In the genomic region with DNA sequence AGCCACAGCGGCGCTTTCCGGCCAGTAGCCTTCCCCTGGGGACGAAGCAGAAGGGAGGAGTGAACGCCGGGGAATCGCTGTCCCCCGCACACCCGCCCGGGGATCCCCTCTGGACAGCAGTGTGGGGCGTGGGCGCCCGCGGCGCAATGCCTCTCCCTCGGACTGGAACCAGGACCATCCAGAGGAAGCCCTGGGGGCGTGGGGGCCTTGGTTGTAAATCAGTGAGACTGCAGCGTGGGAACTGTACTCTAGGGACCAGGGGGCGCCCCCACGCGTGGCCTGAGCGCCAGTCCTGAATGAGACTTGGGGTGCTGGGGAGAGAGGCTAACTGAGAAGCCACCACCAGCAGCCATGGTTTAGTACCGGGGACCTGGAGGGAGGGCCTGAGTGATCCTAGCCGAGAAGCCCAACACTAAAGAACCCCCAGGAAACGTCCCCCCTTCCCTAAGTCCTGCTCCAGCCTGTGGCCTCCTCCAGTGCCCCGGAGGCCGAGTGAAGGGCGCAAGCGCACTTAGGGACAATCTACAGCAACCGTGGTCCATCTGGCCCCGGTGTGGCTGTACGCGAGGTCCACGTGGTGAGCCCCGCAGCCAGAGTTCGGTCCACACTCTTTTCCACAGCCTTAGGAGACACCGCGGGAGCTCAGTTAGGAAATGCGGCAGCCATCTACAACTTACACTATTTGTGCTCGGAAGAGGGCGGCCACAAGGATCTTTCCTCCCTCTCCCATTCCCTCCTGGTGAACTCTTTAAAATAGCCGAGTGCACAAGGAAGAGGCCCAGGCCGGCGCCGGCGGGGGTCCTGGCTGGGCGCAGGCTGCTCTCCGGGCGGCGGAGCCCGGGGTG, we compare ENCODE assay signal across 7 mouse cellular contexts. TPM values are rescaled to one million over a fixed set of nuclear protein-coding genes. Genes with fewer than 3 reads are reported as not detected.
A peak's percentile ranks its signal among the peaks of the same experiment; 100 is the strongest.
DNase-seq lines count a peak whose midpoint lies in the region; ATAC-seq and TF ChIP-seq lines count a peak whose summit lies in the region.

No protein-coding gene starts in this region.

- under 1% methylated on average over 51 of the region's 51 CpGs for WGBS in cerebellum, adult 2 months
- under 1% methylated on average over 51 of the region's 51 CpGs for WGBS in hindbrain, embryonic 14.5 days
- under 1% methylated on average over 50 of the region's 51 CpGs for WGBS in limb, embryonic 14.5 days
- WGBS in midbrain, embryonic 14.5 days: under 1% methylated on average over 51 of the region's 51 CpGs

- TF ChIP-seq POLR2A in cerebellum, adult 2 months (IDR thresholded peaks at IDR 0.05; ENCODE audit: borderline replicate concordance, insufficient read depth, low read length): no peak
- no peak for TF ChIP-seq POLR2A in limb, embryonic 14.5 days (IDR thresholded peaks at IDR 0.05; ENCODE audit: borderline replicate concordance, extremely low read depth, insufficient read depth, insufficient read length)

- H3K36me3 ChIP-seq in hindbrain, embryonic 14.5 days (replicated peaks; ENCODE audit: control insufficient read depth, insufficient read depth): no peaks in the 10 kb centered on the region
- H3K36me3 ChIP-seq in limb, embryonic 14.5 days (ENCODE audit: control insufficient read depth, insufficient read depth, low read length): peaks cover 29% of the 10 kb centered on the region
- H3K36me3 ChIP-seq in midbrain, embryonic 14.5 days (ENCODE audit: control insufficient read depth, insufficient read depth, low read length): no peaks in the 10 kb centered on the region

- H3K27me3 ChIP-seq in cerebellum, adult 2 months (ENCODE audit: control insufficient read depth, insufficient read depth, low read length): no peaks in the 10 kb centered on the region
- peaks cover 7% of the 10 kb centered on the region; the same call in 1 of the 2 replicates for H3K27me3 ChIP-seq in hindbrain, embryonic 14.5 days (ENCODE audit: control insufficient read depth, insufficient read depth, low read length)
- no peaks in the 10 kb centered on the region for H3K27me3 ChIP-seq in limb, embryonic 14.5 days (ENCODE audit: control insufficient read depth, insufficient read depth, low read length)
- H3K27me3 ChIP-seq in midbrain, embryonic 14.5 days (ENCODE audit: control insufficient read depth, insufficient read depth, low read length): peaks cover 9% of the 10 kb centered on the region

- peaks cover 13% of the 10 kb centered on the region for H3K4me1 ChIP-seq in cerebellum, adult 2 months (ENCODE audit: control insufficient read depth, insufficient read depth, low read length)
- H3K4me1 ChIP-seq in hindbrain, embryonic 14.5 days (replicated peaks; ENCODE audit: control insufficient read depth, insufficient read depth, low read length): peaks cover 47% of the 10 kb centered on the region
- H3K4me1 ChIP-seq in limb, embryonic 14.5 days (ENCODE audit: control insufficient read depth, insufficient read depth, low read length): peaks cover 31% of the 10 kb centered on the region
- H3K4me1 ChIP-seq in midbrain, embryonic 14.5 days (ENCODE audit: control insufficient read depth, insufficient read depth, low read length): peaks cover 21% of the 10 kb centered on the region

- H3K4me2 ChIP-seq in hindbrain, embryonic 14.5 days (replicated peaks): peak overlapping the region; percentile 85
- H3K4me2 ChIP-seq in limb, embryonic 14.5 days (replicated peaks; ENCODE audit: low read depth, low read length, severe bottlenecking): peak overlapping the region; percentile 95
- peak overlapping the region; percentile 100 for H3K4me2 ChIP-seq in midbrain, embryonic 14.5 days (ENCODE audit: low read length)

- ATAC-seq in hindbrain, embryonic 14.5 days (ENCODE audit: low FRiP score): no peak
- ATAC-seq in limb, embryonic 14.5 days (ENCODE audit: low FRiP score, low read depth): no peak
- no peak for ATAC-seq in midbrain, embryonic 14.5 days (ENCODE audit: low FRiP score, low TSS enrichment)

- no peak for TF ChIP-seq CTCF in cerebellum, adult 2 months (IDR thresholded peaks at IDR 0.05; ENCODE audit: borderline replicate concordance, insufficient read depth, low read depth, low read length)

- no peaks in the 10 kb centered on the region for H3K9me3 ChIP-seq in hindbrain, embryonic 14.5 days (ENCODE audit: control insufficient read depth, low read length)
- no peaks in the 10 kb centered on the region for H3K9me3 ChIP-seq in limb, embryonic 14.5 days (ENCODE audit: control insufficient read depth, low read length)
- no peaks in the 10 kb centered on the region for H3K9me3 ChIP-seq in midbrain, embryonic 14.5 days (ENCODE audit: control insufficient read depth, low read length)

- peak overlapping the region; percentile 98 for H3K27ac ChIP-seq in cerebellum, adult 2 months (ENCODE audit: insufficient read depth, low read length)
- peak overlapping the region; percentile 98 for H3K27ac ChIP-seq in hindbrain, embryonic 14.5 days
- peak overlapping the region; percentile 99 for H3K27ac ChIP-seq in limb, embryonic 14.5 days (replicated peaks; ENCODE audit: low read depth, low read length)
- H3K27ac ChIP-seq in midbrain, embryonic 14.5 days (replicated peaks; ENCODE audit: low read depth, low read length): peak overlapping the region; percentile 97

- H3K9ac ChIP-seq in hindbrain, embryonic 14.5 days: peak overlapping the region; percentile 95
- peak overlapping the region; percentile 98 for H3K9ac ChIP-seq in limb, embryonic 14.5 days (ENCODE audit: low read depth, low read length, severe bottlenecking)
- peak overlapping the region; percentile 89 for H3K9ac ChIP-seq in midbrain, embryonic 14.5 days (replicated peaks; ENCODE audit: low read length)

- DNase-seq in T-cell, adult 2 months (ENCODE audit: low spot score): peak; percentile 17
- peak; percentile 69 to 73 for DNase-seq in cerebellum, adult 2 months
- peak; percentile 33 to 48 for DNase-seq in frontal cortex, postnatal 14 days (ENCODE audit: low spot score in 2 of 2)
- no peak for DNase-seq in hindbrain, embryonic 14.5 days (ENCODE audit: low spot score)
- DNase-seq in limb, embryonic 14.5 days (ENCODE audit: low spot score): peak; percentile 55
- DNase-seq in midbrain, embryonic 14.5 days: peak; percentile 64
- DNase-seq in spleen, postnatal 4 days (ENCODE audit: low spot score in 2 of 2): peak; percentile 51 to 82

- peak overlapping the region; percentile 73 for H3K4me3 ChIP-seq in cerebellum, adult 2 months (replicated peaks; ENCODE audit: insufficient read depth, low read depth, low read length)
- peak overlapping the region; percentile 96 for H3K4me3 ChIP-seq in hindbrain, embryonic 14.5 days (replicated peaks; ENCODE audit: low read length)
- peak overlapping the region; percentile 90 for H3K4me3 ChIP-seq in limb, embryonic 14.5 days (replicated peaks; ENCODE audit: low read length)
- peak overlapping the region; percentile 82 for H3K4me3 ChIP-seq in midbrain, embryonic 14.5 days (replicated peaks; ENCODE audit: low read depth, low read length)

RNA-seq across cellular contexts. Expression of gene Ptch1, which starts 9.4 kb away (rescaled TPM):
- polyA plus RNA-seq in cerebellum, adult 2 months (2012; rRNA removed): 63.6 and 63.7 TPM in 2 replicates
- polyA plus RNA-seq in hindbrain, embryonic 14.5 days (2014; fragmentation: Nextera tagmentation; extraction: Ambion mirVana): 22.7 and 24.2 TPM in 2 replicates
- polyA plus RNA-seq in limb, embryonic 14.5 days (2012; rRNA removed): 45.9 and 67.7 TPM in 2 replicates
- polyA plus RNA-seq in limb, embryonic 14.5 days (2014; fragmentation: Nextera tagmentation; extraction: Ambion mirVana): 31.0 and 36.6 TPM in 2 replicates
- polyA plus RNA-seq in midbrain, embryonic 14.5 days (2014; fragmentation: Nextera tagmentation; extraction: Ambion mirVana): 17.4 and 17.8 TPM in 2 replicates
